Mouse (Mus musculus) liver, adult 2 months (tissue): ENCODE data around the gene Ric8b.

Experiments
- CTCF ChIP-seq: fragments of 200-500 bp; IDR thresholded peaks from 2 replicates; pipeline ENCODE4 v1.5.1; 2011; ENCODE audit warnings: low read depth, low read length, control low read depth
- POLR2A ChIP-seq: fragments of 200-500 bp; IDR thresholded peaks from 2 replicates; pipeline ENCODE4 v1.6.1; 2011; ENCODE audit warnings: low read length, control low read depth; ENCODE audit not compliant: insufficient read depth; ENCODE audit errors: extremely low read depth

- no peak for TF ChIP-seq CTCF
- no peak for TF ChIP-seq POLR2A
Measured at GRCm38 (mm10) chr10:84928465-84928864, 11.0 kb downstream of the Ric8b start.
